Mouse (Mus musculus): ENCODE results near the gene Sdf4.

Sdf4 gene

GRCm38 (mm10) chr4:156050391-156050980 lies 57.8 kb downstream of the Sdf4 start:
- in situ Hi-C loops (cut with MboI, MseI): loop anchor here in 1 of 2 experiments (5.0 kb wide), 1 partner anchor 122 kb away; no protein-coding TSS in a partner anchor

GRCm38 (mm10) chr4:156053113-156053512 lies 60.4 kb downstream of the Sdf4 start:
- in situ Hi-C loops (cut with MboI, MseI): loop anchor here in 1 of 2 experiments (5.0 kb wide), 1 partner anchor 119 kb away; no protein-coding TSS in a partner anchor

DNA sequence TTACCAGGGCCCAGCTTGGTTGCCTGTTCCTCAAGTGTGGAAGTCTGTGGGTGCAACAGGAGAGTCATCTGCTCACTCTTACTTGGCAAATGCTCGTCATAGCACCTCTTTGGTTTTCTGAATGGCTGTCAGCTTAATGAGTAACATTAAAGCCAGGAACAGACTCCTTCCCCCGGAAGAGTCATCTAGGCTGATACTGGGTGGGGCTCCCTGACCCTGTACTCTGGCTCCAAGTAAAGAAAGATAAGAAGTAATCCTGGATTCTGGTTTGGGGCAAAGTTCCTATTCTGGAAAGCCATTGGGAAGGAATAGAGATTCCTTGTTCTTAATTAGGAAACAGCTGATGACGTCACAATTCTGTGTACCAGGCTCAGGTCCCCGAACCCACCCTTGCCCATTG lies 61.5 kb downstream of the Sdf4 start:
- in situ Hi-C loops (cut with MboI, MseI): loop anchor here in 1 of 2 experiments (5.0 kb wide), 1 partner anchor 118 kb away; no protein-coding TSS in a partner anchor

DNA sequence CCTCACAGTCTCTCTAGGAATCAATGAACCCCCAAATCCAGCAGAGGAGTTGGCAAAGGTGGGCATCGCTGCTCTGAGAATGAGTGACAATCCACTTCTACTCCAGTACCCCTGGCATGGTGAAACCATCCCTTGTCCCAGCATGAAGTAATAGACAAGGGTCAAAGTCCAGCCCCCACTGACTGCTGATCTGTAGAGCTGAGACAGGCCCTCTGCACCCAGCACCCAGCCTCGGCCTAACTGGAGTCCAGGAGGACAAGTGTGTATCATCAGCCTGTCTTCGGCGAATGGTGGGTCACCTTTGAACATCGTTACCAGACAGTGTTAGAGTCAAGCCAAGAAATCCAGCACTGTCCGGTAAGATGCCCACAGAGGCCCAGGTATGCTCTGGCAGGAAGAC lies 61.9 kb downstream of the Sdf4 start:
- in situ Hi-C loops (cut with MboI, MseI): loop anchor here in 1 of 2 experiments (5.0 kb wide), 1 partner anchor 118 kb away; no protein-coding TSS in a partner anchor

GRCm38 (mm10) chr4:156055173-156055572 lies 62.5 kb downstream of the Sdf4 start:
- in situ Hi-C loops (cut with MboI, MseI): no loop called here

GRCm38 (mm10) chr4:156057702-156058101 lies 65.0 kb downstream of the Sdf4 start:
- in situ Hi-C loops (cut with MboI, MseI): no loop called here

DNA sequence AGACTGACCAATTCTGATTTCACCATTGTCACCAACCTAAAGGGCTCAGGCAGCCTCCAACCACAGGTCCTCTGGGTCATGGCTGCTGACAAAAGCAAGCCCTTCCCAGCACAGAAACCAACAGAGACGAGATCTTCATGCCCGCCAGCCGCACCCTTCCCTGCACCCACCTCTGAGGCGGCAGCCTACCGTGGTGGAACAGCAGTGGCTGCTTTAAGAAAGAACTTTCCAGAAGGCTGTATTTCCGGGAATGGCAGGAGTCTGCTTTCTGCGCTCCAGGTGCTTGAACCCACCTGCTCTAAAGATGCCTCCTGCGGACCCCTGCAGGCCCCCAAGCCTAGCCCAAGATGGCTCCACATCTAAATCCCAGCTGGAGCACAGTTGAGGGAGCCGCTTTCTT lies 66.2 kb downstream of the Sdf4 start:
- in situ Hi-C loops (cut with MboI, MseI): no loop called here

GRCm38 (mm10) chr4:156059261-156059660 lies 66.6 kb downstream of the Sdf4 start, which contains the start of gene Ttll10:
Gene Ttll10, minus strand, starts transcription at chr4:156059414.
- in situ Hi-C loops (cut with MboI, MseI): no loop called here

- in situ Hi-C loops (cut with MboI, MseI): no loop called here
These were observed 67.0 kb downstream of the Sdf4 start for GRCm38 (mm10) chr4:156059713-156060112.
